Mouse (Mus musculus) neural tube, embryonic 13.5 days (tissue): ENCODE measurements around the gene Gltp. TPM values are rescaled to one million over a fixed set of nuclear protein-coding genes. Genes with fewer than 3 reads are reported as not detected.
A peak's percentile ranks its signal among the peaks of the same experiment; 100 is the strongest.

Experiments used
- ATAC-seq: fragments of 200-750 bp; cut with Nextera tagmentation; 2 replicates; pipeline ENCODE4 v1.8.0; 2017; ENCODE audit warnings: low read depth, mild to moderate bottlenecking, moderate TSS enrichment, moderate library complexity
- H3K27ac ChIP-seq: fragments of 300-500 bp; sonication (generic); replicated peaks from 2 replicates; pipeline ENCODE4 v1.5.1; 2015; ENCODE audit warnings: moderate library complexity, mild to moderate bottlenecking, inconsistent platforms
- H3K27me3 ChIP-seq: fragments of 300-500 bp; sonication (generic); 2 replicates; pipeline ENCODE4 v1.6.1; 2015; ENCODE audit warnings: mild to moderate bottlenecking, inconsistent platforms
- H3K36me3 ChIP-seq: fragments of 300-500 bp; sonication (generic); 2 replicates; pipeline ENCODE4 v1.6.1; 2015; ENCODE audit warnings: mild to moderate bottlenecking, inconsistent platforms
- H3K4me1 ChIP-seq: fragments of 300-500 bp; sonication (generic); replicated peaks from 2 replicates; pipeline ENCODE4 v1.6.1; 2015; ENCODE audit warnings: inconsistent platforms
- H3K4me2 ChIP-seq: fragments of 300-500 bp; sonication (generic); 2 replicates; pipeline ENCODE4 v1.6.1; 2015; ENCODE audit warnings: inconsistent platforms, mild to moderate bottlenecking, moderate library complexity
- H3K4me3 ChIP-seq: fragments of 300-500 bp; sonication (generic); 2 replicates; pipeline ENCODE4 v1.5.1; 2015; ENCODE audit warnings: mild to moderate bottlenecking, inconsistent platforms
- H3K9ac ChIP-seq: fragments of 300-500 bp; sonication (generic); 2 replicates; pipeline ENCODE4 v1.6.1; 2015; ENCODE audit warnings: moderate library complexity, mild to moderate bottlenecking, inconsistent platforms
- H3K9me3 ChIP-seq: fragments of 300-500 bp; sonication (generic); 2 replicates; pipeline ENCODE4 v1.6.1; 2016; ENCODE audit warnings: inconsistent platforms
- WGBS: fragments of 180-500 bp; shearing (Covaris S2); methylation state at CpG from one replicate; pipeline ENCODE4 v1.1.7; 2015; 5-methylcytosine and 5-hydroxymethylcytosine counted together
- polyA plus RNA-seq: library from polyadenylated mRNA; unstranded; fragments of >200 nt; fragmentation: Nextera tagmentation; extraction: Ambion mirVana; gene quantifications from 2 replicates; pipeline ENCODE4 v1.2.1, GENCODE M21; 2015

The Gltp gene
- polyA plus RNA-seq, 1 experiment from 2014 or later: 41.4 TPM

DNA sequence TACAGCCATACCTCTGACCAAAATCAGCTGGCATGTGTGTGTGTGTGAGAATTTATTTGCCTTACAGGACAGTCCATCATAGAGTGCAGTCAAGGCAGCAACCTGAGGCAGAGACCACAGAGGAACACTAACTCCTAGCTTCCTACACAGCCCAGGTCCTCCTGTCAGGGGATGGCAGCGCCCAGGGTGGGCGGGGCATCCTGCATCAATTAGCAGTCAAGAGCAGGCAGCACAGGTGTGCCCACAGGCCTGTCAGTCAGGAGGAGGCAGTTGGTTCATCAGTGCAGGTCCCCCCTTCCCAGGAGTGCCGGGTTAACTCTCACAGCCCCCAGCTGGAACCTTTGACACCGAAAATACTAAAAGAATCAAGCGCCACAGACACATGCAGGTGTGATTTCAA lies 21.8 kb downstream of the Gltp start:
- WGBS: 92% methylated on average over 5 of the region's 5 CpGs
- H3K4me3 ChIP-seq: no peak overlapping the region
- H3K4me2 ChIP-seq: no peak overlapping the region

GRCm38 (mm10) chr5:114667228-114667856 lies 23.4 kb downstream of the Gltp start:
- no peaks in the 10 kb centered on the region for H3K27me3 ChIP-seq
- no peaks in the 10 kb centered on the region for H3K9me3 ChIP-seq
- H3K27ac ChIP-seq: peak overlapping the region; percentile 56
- peak overlapping the region; percentile 31 for H3K4me3 ChIP-seq
- peak; percentile 88 for ATAC-seq
- peak overlapping the region; percentile 50; the same call in 1 of the 2 replicates for H3K9ac ChIP-seq
- WGBS: 4% methylated on average over 36 of the region's 36 CpGs
- H3K4me2 ChIP-seq: peak overlapping the region; percentile 55
- H3K4me1 ChIP-seq: peaks cover 12% of the 10 kb centered on the region
- 0 out of 2 replicates have a peak, but pooled peaks cover 4% of the 10 kb centered on the region for H3K36me3 ChIP-seq

More for the DNA sequence above, 21.8 kb downstream of the Gltp start:
- Histone ChIP-seq H3K9ac (no peak overlapping the region), H3K9me3 (no peaks in the 10 kb centered on the region), H3K36me3 (peaks cover 18% of the 10 kb centered on the region; the same call in 1 of the 2 replicates), H3K27me3 (no peaks in the 10 kb centered on the region), H3K27ac (no peak overlapping the region), H3K4me1 (peaks cover 12% of the 10 kb centered on the region)
- no peak for ATAC-seq

DNA sequence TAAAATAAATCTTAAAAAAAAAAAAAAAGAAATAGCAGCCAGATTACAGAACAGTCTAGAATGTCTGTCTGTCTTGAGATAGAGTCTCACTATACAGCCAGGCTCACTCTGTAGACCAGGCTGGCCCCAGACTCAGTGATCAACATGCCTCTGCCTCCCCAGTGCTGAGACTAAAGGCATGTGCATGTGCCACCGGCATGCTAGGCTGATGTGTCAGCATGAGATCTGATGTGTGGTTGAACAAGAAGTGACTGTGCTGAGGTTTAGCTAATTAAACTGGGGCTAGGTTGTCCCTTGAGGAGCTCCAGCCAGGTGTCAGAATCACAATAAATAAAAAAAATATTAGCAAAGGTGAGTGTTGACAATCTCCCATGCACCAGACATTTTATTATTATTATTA lies 24.1 kb downstream of the Gltp start:
- 74% methylated on average over 1 of the region's 1 CpGs for WGBS
- Histone ChIP-seq H3K27ac (no peak overlapping the region), H3K4me1 (peaks cover 12% of the 10 kb centered on the region), H3K9me3 (no peaks in the 10 kb centered on the region), H3K4me3 (no peak overlapping the region), H3K9ac (no peak overlapping the region; the same call in 1 of the 2 replicates), H3K4me2 (peak overlapping the region; percentile 55; the same call in 1 of the 2 replicates), H3K36me3 (0 out of 2 replicates have a peak, but pooled peaks cover 4% of the 10 kb centered on the region), H3K27me3 (no peaks in the 10 kb centered on the region)
- ATAC-seq: no peak

GRCm38 (mm10) chr5:114664750-114665149 lies 26.0 kb downstream of the Gltp start:
- Histone ChIP-seq H3K4me2 (no peak overlapping the region), H3K4me3 (no peak overlapping the region), H3K9ac (no peak overlapping the region; the same call in 1 of the 2 replicates), H3K36me3 (0 out of 2 replicates have a peak, but pooled peaks cover 4% of the 10 kb centered on the region), H3K9me3 (no peaks in the 10 kb centered on the region), H3K4me1 (peaks cover 12% of the 10 kb centered on the region), H3K27ac (no peak overlapping the region), H3K27me3 (peaks cover 10% of the 10 kb centered on the region)
- 68% methylated on average over 7 of the region's 7 CpGs for WGBS
- no peak for ATAC-seq

- 80% methylated on average over 4 of the region's 4 CpGs for WGBS
- peaks cover 16% of the 10 kb centered on the region for H3K27me3 ChIP-seq
- no peak overlapping the region for H3K4me2 ChIP-seq
- H3K27ac ChIP-seq: no peak overlapping the region
- no peak for ATAC-seq
- no peaks in the 10 kb centered on the region for H3K9me3 ChIP-seq
- no peak overlapping the region for H3K4me3 ChIP-seq
- 0 out of 2 replicates have a peak, but pooled peaks cover 4% of the 10 kb centered on the region for H3K36me3 ChIP-seq
- H3K4me1 ChIP-seq: peaks cover 12% of the 10 kb centered on the region
- H3K9ac ChIP-seq: no peak overlapping the region
These were observed 26.6 kb downstream of the Gltp start for GRCm38 (mm10) chr5:114664139-114664538.

- no peak for ATAC-seq
- 78% methylated on average over 6 of the region's 6 CpGs for WGBS
These were observed 29.8 kb downstream of the Gltp start for GRCm38 (mm10) chr5:114661029-114661428.

DNA sequence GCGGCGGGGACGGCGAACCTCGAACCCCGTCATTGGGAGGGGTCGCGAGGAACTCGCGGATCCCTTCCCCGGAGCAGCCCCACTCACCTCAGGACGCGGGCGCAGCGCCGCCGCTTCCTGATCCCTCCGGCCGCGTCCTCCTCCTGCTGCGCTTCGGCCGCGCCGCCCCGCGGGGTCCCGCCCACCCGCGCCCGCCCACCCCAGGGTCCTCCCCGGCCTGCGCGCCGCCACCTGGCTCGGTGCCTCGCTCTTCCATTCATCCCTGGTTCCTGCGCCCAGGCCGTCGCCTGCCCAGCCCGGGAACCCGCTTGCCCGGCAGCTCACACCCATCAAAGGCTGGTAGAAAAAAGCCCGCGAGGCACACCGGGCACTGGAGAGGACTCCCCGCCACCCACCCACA lies 32.5 kb downstream of the Gltp start, which contains the start of gene Trpv4:
Trpv4 (minus strand) TSS at position 167 of the 400 bp plus-strand sequence.
- peaks cover 58% of the 10 kb centered on the region for H3K27me3 ChIP-seq
- H3K9ac ChIP-seq: peak within 1 kb of the TSS; percentile 56
- peak within 1 kb of the TSS; percentile 39 for H3K4me3 ChIP-seq
- WGBS: 0% methylated on average over 30 of the region's 47 CpGs
- no peak within 1 kb of the TSS for H3K27ac ChIP-seq
- H3K9me3 ChIP-seq: no peaks in the 10 kb centered on the region
- no peak for ATAC-seq
- peaks cover 11% of the 10 kb centered on the region for H3K4me1 ChIP-seq
- no peaks in the 10 kb centered on the region for H3K36me3 ChIP-seq
- H3K4me2 ChIP-seq: peak within 1 kb of the TSS; percentile 64

More at GRCm38 (mm10) chr5:114661029-114661428, 29.8 kb downstream of the Gltp start:
- Histone ChIP-seq H3K4me1 (peaks cover 15% of the 10 kb centered on the region), H3K36me3 (no peaks in the 10 kb centered on the region), H3K27ac (no peak overlapping the region), H3K4me2 (no peak overlapping the region), H3K9me3 (no peaks in the 10 kb centered on the region), H3K9ac (no peak overlapping the region), H3K4me3 (no peak overlapping the region), H3K27me3 (peaks cover 48% of the 10 kb centered on the region)

DNA sequence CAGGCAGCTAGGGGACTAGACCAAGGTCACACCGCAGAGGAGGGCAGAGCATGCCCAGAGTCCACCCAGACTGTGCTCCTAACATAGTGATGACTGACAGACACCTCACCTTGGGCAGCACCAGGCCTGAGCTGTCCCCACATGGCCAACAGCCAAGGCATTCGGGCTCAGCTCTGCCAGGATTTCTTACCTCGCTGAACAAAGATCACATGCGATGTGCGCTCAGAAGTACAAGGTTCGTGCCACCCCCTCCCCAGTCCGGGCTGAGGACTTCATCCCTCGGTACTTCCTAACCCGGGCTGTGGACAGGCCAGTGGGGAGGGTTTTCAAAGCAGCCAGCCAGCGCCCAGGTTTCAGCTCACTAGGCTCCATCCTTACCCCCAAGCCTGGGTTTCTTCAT lies 33.4 kb downstream of the Gltp start:
- H3K36me3 ChIP-seq: no peaks in the 10 kb centered on the region
- peak overlapping the region; percentile 39 for H3K4me3 ChIP-seq
- no peak for ATAC-seq
- H3K4me1 ChIP-seq: peaks cover 11% of the 10 kb centered on the region
- peak overlapping the region; percentile 64; the same call in 1 of the 2 replicates for H3K4me2 ChIP-seq
- H3K27me3 ChIP-seq: peaks cover 60% of the 10 kb centered on the region
- WGBS: 34% methylated on average over 10 of the region's 10 CpGs
- H3K9me3 ChIP-seq: no peaks in the 10 kb centered on the region
- H3K27ac ChIP-seq: no peak overlapping the region
- peak overlapping the region; percentile 56 for H3K9ac ChIP-seq

GRCm38 (mm10) chr5:114656305-114656704 lies 34.5 kb downstream of the Gltp start:
- no peak overlapping the region for H3K9ac ChIP-seq
- no peak overlapping the region for H3K27ac ChIP-seq
- H3K9me3 ChIP-seq: no peaks in the 10 kb centered on the region
- ATAC-seq: no peak
- H3K4me2 ChIP-seq: no peak overlapping the region
- peaks cover 14% of the 10 kb centered on the region for H3K4me1 ChIP-seq
- H3K4me3 ChIP-seq: no peak overlapping the region
- WGBS: 79% methylated on average over 7 of the region's 7 CpGs
- peaks cover 60% of the 10 kb centered on the region for H3K27me3 ChIP-seq
- H3K36me3 ChIP-seq: no peaks in the 10 kb centered on the region

DNA sequence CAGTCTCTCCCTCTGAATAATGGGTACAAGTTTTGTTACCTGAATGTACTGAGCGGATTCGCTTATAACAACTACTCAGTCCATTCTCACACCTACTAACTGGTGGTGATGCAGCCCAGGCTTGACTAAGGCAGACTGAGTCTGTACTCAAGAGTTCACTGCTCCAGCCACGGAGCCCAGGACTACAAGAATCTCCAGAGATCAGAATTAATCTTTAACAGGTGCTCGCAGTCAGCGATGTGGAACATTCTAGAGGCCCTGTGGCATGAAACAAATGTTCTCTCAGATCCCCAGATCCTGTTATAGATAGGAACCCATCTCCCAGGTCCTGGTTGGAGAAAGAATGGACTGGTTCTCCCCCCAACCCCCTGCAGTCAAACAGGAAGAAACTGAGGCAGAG lies 35.1 kb downstream of the Gltp start:
- no peak overlapping the region for H3K4me2 ChIP-seq
- no peak for ATAC-seq
- no peak overlapping the region for H3K27ac ChIP-seq
- H3K4me3 ChIP-seq: no peak overlapping the region
- WGBS: 88% methylated on average over 5 of the region's 5 CpGs
- H3K4me1 ChIP-seq: peaks cover 20% of the 10 kb centered on the region
- no peak overlapping the region for H3K9ac ChIP-seq
- peaks cover 60% of the 10 kb centered on the region for H3K27me3 ChIP-seq
- no peaks in the 10 kb centered on the region for H3K9me3 ChIP-seq
- H3K36me3 ChIP-seq: no peaks in the 10 kb centered on the region

GRCm38 (mm10) chr5:114653656-114654437 lies 36.9 kb downstream of the Gltp start:
- Histone ChIP-seq H3K36me3 (no peaks in the 10 kb centered on the region), H3K27ac (no peak overlapping the region), H3K9ac (no peak overlapping the region), H3K4me3 (no peak overlapping the region), H3K27me3 (peaks cover 49% of the 10 kb centered on the region), H3K9me3 (no peaks in the 10 kb centered on the region), H3K4me1 (peaks cover 28% of the 10 kb centered on the region), H3K4me2 (no peak overlapping the region)
- 77% methylated on average over 15 of the region's 15 CpGs for WGBS
- no peak for ATAC-seq

GRCm38 (mm10) chr5:114651449-114651848 lies 39.3 kb downstream of the Gltp start:
- H3K9ac ChIP-seq: no peak overlapping the region
- peaks cover 37% of the 10 kb centered on the region for H3K27me3 ChIP-seq
- no peaks in the 10 kb centered on the region for H3K36me3 ChIP-seq
- no peak for ATAC-seq
- no peak overlapping the region for H3K27ac ChIP-seq
- H3K4me1 ChIP-seq: peaks cover 35% of the 10 kb centered on the region
- 26% methylated on average over 3 of the region's 3 CpGs for WGBS
- no peak overlapping the region for H3K4me3 ChIP-seq
- no peak overlapping the region for H3K4me2 ChIP-seq
- no peaks in the 10 kb centered on the region for H3K9me3 ChIP-seq
